Mouse (Mus musculus) intestine, embryonic 14.5 days (tissue): Measurements from ENCODE around the gene Olfr623. TPM values are rescaled to one million over a fixed set of nuclear protein-coding genes. Genes with fewer than 3 reads are reported as not detected.

Experiments used
- polyA plus RNA-seq: library from polyadenylated mRNA; unstranded; fragments of >200 nt; fragmentation: Nextera tagmentation; extraction: Ambion mirVana; gene quantifications from 2 replicates; pipeline ENCODE4 v1.2.1, GENCODE M21; 2014

The Olfr623 gene
- polyA plus RNA-seq, 1 experiment from 2014 or later = not detected

Other genes with a start within 250 kb of the Olfr623 start
- not detected in 2 replicates for gene Usp17lc, start 248.6 kb downstream of the Olfr623 start, polyA plus RNA-seq
- gene Olfr605, start 218.3 kb downstream of the Olfr623 start, polyA plus RNA-seq = not detected in 2 replicates
- gene Olfr606, start 214.7 kb downstream of the Olfr623 start, polyA plus RNA-seq = not detected in 2 replicates
- gene Olfr607, start 199.5 kb downstream of the Olfr623 start, polyA plus RNA-seq = not detected in 2 replicates
- not detected in 2 replicates for gene Olfr608, start 193.8 kb downstream of the Olfr623 start, polyA plus RNA-seq
- gene Olfr609, start 165.6 kb downstream of the Olfr623 start, polyA plus RNA-seq = not detected in 2 replicates
- gene Olfr610, start 151.6 kb downstream of the Olfr623 start, polyA plus RNA-seq = not detected in 2 replicates
- not detected in 2 replicates for gene Olfr611, start 142.9 kb downstream of the Olfr623 start, polyA plus RNA-seq
- gene Olfr612, start 121.0 kb downstream of the Olfr623 start, polyA plus RNA-seq = not detected in 2 replicates
- gene Olfr613, start 115.6 kb downstream of the Olfr623 start, polyA plus RNA-seq = not detected in 2 replicates
- gene Olfr615, start 107.6 kb downstream of the Olfr623 start, polyA plus RNA-seq = not detected in 2 replicates
- gene Olfr616, start 94.6 kb downstream of the Olfr623 start, polyA plus RNA-seq = not detected in 2 replicates
- gene Olfr617, start 90.6 kb downstream of the Olfr623 start, polyA plus RNA-seq = not detected in 2 replicates
- not detected in 2 replicates for gene Olfr618, start 73.6 kb downstream of the Olfr623 start, polyA plus RNA-seq
- not detected in 2 replicates for gene Olfr619, start 63.1 kb downstream of the Olfr623 start, polyA plus RNA-seq
- gene Olfr620, start 51.2 kb downstream of the Olfr623 start, polyA plus RNA-seq = not detected in 2 replicates
- not detected in 2 replicates for gene Olfr622, start 21.0 kb downstream of the Olfr623 start, polyA plus RNA-seq
- 0.03 TPM in 1 of 2 replicates, not detected in the other for gene Olfr624, start 7.5 kb upstream of the Olfr623 start, polyA plus RNA-seq
- not detected in 2 replicates for gene Olfr625-ps1, start 19.0 kb upstream of the Olfr623 start, polyA plus RNA-seq
- not detected in 2 replicates for gene Olfr243, start 51.0 kb upstream of the Olfr623 start, polyA plus RNA-seq
- gene Olfr628, start 66.7 kb upstream of the Olfr623 start, polyA plus RNA-seq = not detected in 2 replicates
- gene Olfr629, start 81.2 kb upstream of the Olfr623 start, polyA plus RNA-seq = not detected in 2 replicates
- not detected in 2 replicates for gene Olfr630, start 93.6 kb upstream of the Olfr623 start, polyA plus RNA-seq
- gene Olfr69, start 107.9 kb upstream of the Olfr623 start, polyA plus RNA-seq = not detected in 2 replicates
- not detected in 2 replicates for gene Olfr68, start 116.0 kb upstream of the Olfr623 start, polyA plus RNA-seq
- gene Olfr67, start 128.1 kb upstream of the Olfr623 start, polyA plus RNA-seq = not detected in 2 replicates
- 1,233 and 1,868 TPM in 2 replicates for gene Hbb-bt, start 150.3 kb upstream of the Olfr623 start, polyA plus RNA-seq
- gene Hbb-bs, start 164.4 kb upstream of the Olfr623 start, polyA plus RNA-seq = 2,953 and 4,508 TPM in 2 replicates
- not detected in 2 replicates for gene Hbb-bh2, start 176.8 kb upstream of the Olfr623 start, polyA plus RNA-seq
- 4.9 and 8.3 TPM in 2 replicates for gene Hbb-bh1, start 179.5 kb upstream of the Olfr623 start, polyA plus RNA-seq
- 727 and 736 TPM in 2 replicates for gene Hbb-y, start 189.5 kb upstream of the Olfr623 start, polyA plus RNA-seq
- not detected in 2 replicates for gene Olfr66, start 222.6 kb upstream of the Olfr623 start, polyA plus RNA-seq
- not detected in 2 replicates for gene Olfr64, start 230.8 kb upstream of the Olfr623 start, polyA plus RNA-seq
- gene Olfr65, start 239.8 kb upstream of the Olfr623 start, polyA plus RNA-seq = not detected in 2 replicates